Mouse (Mus musculus) lung, embryonic 16.5 days (tissue): ENCODE measurements around the gene Reep6. TPM values are rescaled to one million over a fixed set of nuclear protein-coding genes. Genes with fewer than 3 reads are reported as not detected.
A peak's percentile ranks its signal among the peaks of the same experiment; 100 is the strongest.

Experiments
- ATAC-seq: fragments of 200-750 bp; cut with Nextera tagmentation; 2 replicates; pipeline ENCODE4 v1.8.0; 2017; ENCODE audit warnings: low read depth, mild to moderate bottlenecking, moderate library complexity
- H3K27ac ChIP-seq: fragments of 300-500 bp; sonication (generic); 2 replicates; pipeline ENCODE4 v1.5.1; 2014; ENCODE audit warnings: mild to moderate bottlenecking, control low read depth, low read length
- H3K27me3 ChIP-seq: fragments of 300-500 bp; sonication (generic); 2 replicates; pipeline ENCODE4 v1.6.1; 2014; ENCODE audit warnings: low read depth, low read length, mixed read lengths; ENCODE audit not compliant: control insufficient read depth, insufficient read depth
- H3K36me3 ChIP-seq: fragments of 300-500 bp; sonication (generic); 2 replicates; pipeline ENCODE4 v1.6.1; 2014; ENCODE audit warnings: low read length; ENCODE audit not compliant: control insufficient read depth, insufficient read depth
- H3K4me1 ChIP-seq: fragments of 300-500 bp; sonication (generic); replicated peaks from 2 replicates; pipeline ENCODE4 v1.6.1; 2014; ENCODE audit warnings: low read length, mixed read lengths; ENCODE audit not compliant: control insufficient read depth, insufficient read depth
- H3K4me2 ChIP-seq: fragments of 300-500 bp; sonication (generic); 2 replicates; pipeline ENCODE4 v1.6.1; 2014; ENCODE audit warnings: low read depth, low read length, control low read depth
- H3K4me3 ChIP-seq: fragments of 300-500 bp; sonication (generic); 2 replicates; pipeline ENCODE4 v1.5.1; 2014; ENCODE audit warnings: mild to moderate bottlenecking, low read length, control low read depth
- H3K9ac ChIP-seq: fragments of 300-500 bp; sonication (generic); 2 replicates; pipeline ENCODE4 v1.6.1; 2014; ENCODE audit warnings: low read length, control low read depth
- H3K9me3 ChIP-seq: fragments of 300-500 bp; sonication (generic); 2 replicates; pipeline ENCODE4 v1.6.1; 2016; ENCODE audit warnings: low read length; ENCODE audit not compliant: control insufficient read depth
- WGBS: fragments of 180-500 bp; shearing (Covaris S2); extraction: QIAGEN DNeasy Blood & Tissue Kit; methylation state at CpG from one replicate; pipeline ENCODE4 v1.1.7; 2014; 5-methylcytosine and 5-hydroxymethylcytosine counted together
- polyA plus RNA-seq: library from polyadenylated mRNA; unstranded; fragments of >200 nt; fragmentation: Nextera tagmentation; extraction: Ambion mirVana; gene quantifications from 2 replicates; pipeline ENCODE4 v1.2.1, GENCODE M21; 2015

Gene Reep6
- polyA plus RNA-seq, 1 experiment from 2014 or later: 17.0 TPM

- WGBS: 61% methylated on average over 54 of the region's 54 CpGs
- no peak for ATAC-seq
Measured at GRCm38 (mm10) chr10:80312586-80313504, 16.9 kb upstream of the Reep6 start.

GRCm38 (mm10) chr10:80313627-80314201 lies 16.0 kb upstream of the Reep6 start:
- WGBS: 33% methylated on average over 20 of the region's 20 CpGs
- Histone ChIP-seq H3K4me3 (no peak overlapping the region), H3K27me3 (peaks cover 59% of the 10 kb centered on the region), H3K36me3 (peaks cover 4% of the 10 kb centered on the region; the same call in 1 of the 2 replicates), H3K9ac (0 out of 2 replicates have a peak overlapping the region, but pooled peaks have one; percentile 6), H3K4me1 (peaks cover 28% of the 10 kb centered on the region), H3K4me2 (no peak overlapping the region), H3K9me3 (no peaks in the 10 kb centered on the region), H3K27ac (no peak overlapping the region)
- ATAC-seq: no peak

More at GRCm38 (mm10) chr10:80312586-80313504, 16.9 kb upstream of the Reep6 start:
- no peak overlapping the region for H3K27ac ChIP-seq
- H3K27me3 ChIP-seq: peaks cover 59% of the 10 kb centered on the region
- H3K36me3 ChIP-seq: no peaks in the 10 kb centered on the region
- no peak overlapping the region for H3K9ac ChIP-seq
- H3K4me3 ChIP-seq: no peak overlapping the region
- peaks cover 28% of the 10 kb centered on the region for H3K4me1 ChIP-seq
- no peak overlapping the region for H3K4me2 ChIP-seq
- H3K9me3 ChIP-seq: no peaks in the 10 kb centered on the region

DNA sequence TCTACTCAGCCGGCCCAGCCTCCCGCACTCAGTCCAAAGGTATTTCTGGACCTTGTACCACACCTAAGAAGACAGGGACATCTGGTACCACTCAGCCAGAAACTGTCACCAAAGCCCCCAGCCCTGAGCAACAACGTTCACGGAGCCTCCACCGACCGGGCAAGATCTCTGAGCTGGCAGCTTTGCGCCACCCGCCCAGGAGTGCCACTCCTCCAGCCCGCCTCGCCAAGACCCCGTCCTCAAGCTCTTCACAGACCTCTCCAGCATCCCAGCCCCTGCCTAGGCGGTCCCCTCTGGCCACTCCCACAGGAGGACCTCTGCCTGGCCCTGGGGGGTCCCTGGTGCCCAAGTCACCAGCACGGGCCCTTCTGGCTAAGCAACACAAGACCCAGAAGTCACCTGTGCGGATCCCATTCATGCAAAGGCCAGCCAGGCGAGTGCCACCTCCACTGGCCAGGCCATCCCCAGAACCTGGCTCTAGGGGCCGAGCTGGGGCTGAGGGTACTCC lies 15.2 kb upstream of the Reep6 start:
- ATAC-seq: no peak
- Histone ChIP-seq H3K4me3 (no peak overlapping the region), H3K4me2 (no peak overlapping the region), H3K9ac (no peak overlapping the region), H3K4me1 (peaks cover 34% of the 10 kb centered on the region), H3K36me3 (peaks cover 6% of the 10 kb centered on the region; the same call in 1 of the 2 replicates), H3K9me3 (no peaks in the 10 kb centered on the region), H3K27ac (no peak overlapping the region), H3K27me3 (peaks cover 59% of the 10 kb centered on the region)
- WGBS: 40% methylated on average over 16 of the region's 16 CpGs

DNA sequence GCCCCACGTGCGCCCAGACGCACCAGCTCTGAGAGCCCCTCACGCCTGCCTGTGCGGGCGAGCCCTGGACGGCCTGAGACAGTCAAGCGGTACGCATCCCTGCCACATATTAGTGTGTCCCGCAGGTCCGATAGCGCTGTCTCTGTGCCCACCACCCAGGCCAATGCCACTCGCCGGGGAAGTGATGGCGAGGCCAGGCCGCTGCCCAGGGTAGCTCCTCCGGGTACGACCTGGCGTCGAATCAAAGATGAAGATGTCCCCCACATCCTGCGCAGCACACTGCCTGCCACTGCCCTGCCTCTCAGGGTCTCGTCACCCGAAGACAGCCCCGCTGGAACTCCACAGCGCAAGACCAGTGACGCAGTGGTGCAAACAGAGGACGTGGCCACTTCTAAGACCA lies 14.4 kb upstream of the Reep6 start:
- peaks cover 59% of the 10 kb centered on the region for H3K27me3 ChIP-seq
- no peak for ATAC-seq
- H3K4me2 ChIP-seq: no peak overlapping the region
- peaks cover 36% of the 10 kb centered on the region for H3K4me1 ChIP-seq
- H3K36me3 ChIP-seq: peaks cover 6% of the 10 kb centered on the region; the same call in 1 of the 2 replicates
- H3K4me3 ChIP-seq: no peak overlapping the region
- WGBS: 36% methylated on average over 27 of the region's 27 CpGs
- no peaks in the 10 kb centered on the region for H3K9me3 ChIP-seq
- H3K27ac ChIP-seq: no peak overlapping the region
- H3K9ac ChIP-seq: peak overlapping the region; percentile 27; the same call in 1 of the 2 replicates

- Histone ChIP-seq H3K4me2 (0 out of 2 replicates have a peak overlapping the region, but pooled peaks have one; percentile 10), H3K9ac (peak overlapping the region; percentile 27; the same call in 1 of the 2 replicates), H3K27ac (no peak overlapping the region), H3K4me3 (no peak overlapping the region), H3K4me1 (peaks cover 36% of the 10 kb centered on the region), H3K36me3 (peaks cover 6% of the 10 kb centered on the region; the same call in 1 of the 2 replicates), H3K27me3 (peaks cover 54% of the 10 kb centered on the region), H3K9me3 (no peaks in the 10 kb centered on the region)
- 17% methylated on average over 11 of the region's 11 CpGs for WGBS
- 0 out of 2 replicates have a peak, but pooled peaks have one; percentile 6 for ATAC-seq
Measured at GRCm38 (mm10) chr10:80316359-80316781, 13.4 kb upstream of the Reep6 start.

GRCm38 (mm10) chr10:80317011-80317410 lies 12.7 kb upstream of the Reep6 start:
- Histone ChIP-seq H3K9ac (no peak overlapping the region), H3K27ac (no peak overlapping the region), H3K4me2 (no peak overlapping the region), H3K9me3 (no peaks in the 10 kb centered on the region), H3K4me1 (peaks cover 36% of the 10 kb centered on the region), H3K27me3 (peaks cover 47% of the 10 kb centered on the region), H3K4me3 (no peak overlapping the region), H3K36me3 (peaks cover 6% of the 10 kb centered on the region; the same call in 1 of the 2 replicates)
- WGBS: 47% methylated on average over 10 of the region's 10 CpGs
- ATAC-seq: no peak

- Histone ChIP-seq H3K27me3 (peaks cover 14% of the 10 kb centered on the region), H3K4me2 (peak within 1 kb of the TSS; percentile 64), H3K9ac (peak within 1 kb of the TSS; percentile 80), H3K27ac (peak within 1 kb of the TSS; percentile 71), H3K4me1 (peaks cover 28% of the 10 kb centered on the region), H3K9me3 (no peaks in the 10 kb centered on the region), H3K36me3 (peaks cover 6% of the 10 kb centered on the region; the same call in 1 of the 2 replicates), H3K4me3 (peak within 1 kb of the TSS; percentile 77)
- ATAC-seq: peak; percentile 68
- under 1% methylated on average over 34 of the region's 34 CpGs for WGBS
Measured at GRCm38 (mm10) chr10:80320340-80320760, 9.4 kb upstream of the Reep6 start, which contains the start of gene 2310011J03Rik. TSS of gene 2310011J03Rik (minus strand) at chr10:80320537.

DNA sequence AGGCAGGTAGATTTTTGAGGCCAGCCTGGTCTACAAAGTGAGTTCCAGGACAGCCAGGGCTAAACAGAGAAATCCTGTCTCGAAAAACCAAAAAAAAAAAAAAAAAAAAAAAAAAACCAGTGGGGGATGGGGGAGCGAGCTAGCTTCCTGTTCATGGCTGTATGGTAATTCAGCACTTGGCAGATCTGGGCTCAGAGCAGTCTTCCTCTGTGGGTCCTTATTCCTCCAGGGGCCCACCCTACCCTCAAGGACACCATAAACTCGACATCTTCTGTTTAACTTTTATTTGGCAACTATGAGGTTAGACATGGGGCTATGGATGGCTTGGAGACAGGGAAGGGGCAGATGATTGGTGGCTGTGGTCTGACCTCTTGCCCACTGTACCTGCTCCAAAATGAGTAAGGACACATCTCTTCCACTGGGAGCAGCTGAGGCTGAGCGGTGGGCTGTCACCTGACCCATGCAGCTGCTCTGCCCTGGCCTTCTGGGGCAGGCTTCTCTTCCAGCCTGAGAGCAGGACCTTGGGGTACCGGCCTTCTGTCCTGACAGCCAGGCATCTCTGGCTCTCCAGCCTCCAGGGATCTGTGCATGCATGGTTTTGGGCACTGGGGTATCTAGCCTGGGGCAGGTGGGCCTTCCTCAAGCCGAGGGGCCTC lies 8.6 kb upstream of the Reep6 start:
- ATAC-seq: no peak
- Histone ChIP-seq H3K4me1 (peaks cover 21% of the 10 kb centered on the region), H3K36me3 (peaks cover 6% of the 10 kb centered on the region; the same call in 1 of the 2 replicates), H3K27me3 (peaks cover 6% of the 10 kb centered on the region), H3K9me3 (no peaks in the 10 kb centered on the region), H3K27ac (no peak overlapping the region), H3K4me2 (no peak overlapping the region), H3K9ac (no peak overlapping the region), H3K4me3 (no peak overlapping the region)
- WGBS: 74% methylated on average over 6 of the region's 6 CpGs
